Mouse (Mus musculus): Measurements from ENCODE around the gene Zfp366. TPM values are rescaled to one million over a fixed set of nuclear protein-coding genes. Genes with fewer than 3 reads are reported as not detected.
"Not testable (repeated sequence)": the region's sequence is repeated elsewhere in the genome, so short reads cannot be mapped to it uniquely, and the experiment has no call there.

Gene Zfp366
- polyA plus RNA-seq, 1 experiment from 2014 or later = 0.53 TPM

DNA sequence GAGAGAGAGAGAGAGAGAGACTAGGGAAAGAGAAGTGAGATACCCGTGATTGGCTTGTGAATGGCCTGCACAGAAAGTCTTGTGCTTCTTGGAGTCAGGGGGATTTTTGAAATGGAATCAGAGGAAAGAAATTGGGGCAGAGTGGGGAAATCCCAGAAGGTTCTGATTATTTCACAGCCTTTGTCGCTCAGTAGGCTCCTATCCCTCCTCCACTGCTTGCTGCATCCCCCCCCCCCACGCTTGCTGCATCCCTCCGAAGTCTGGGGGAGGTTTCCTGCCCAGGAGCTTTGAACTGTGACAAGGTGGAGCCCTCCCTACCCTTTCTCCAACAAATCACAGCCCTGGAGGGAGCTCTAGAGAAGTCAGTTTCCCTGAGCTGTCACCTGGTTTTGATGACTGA lies 10.8 kb upstream of the Zfp366 start:
- no peaks in the 10 kb centered on the region for H3K27me3 ChIP-seq (ENCODE audit: control insufficient read depth, insufficient read depth, low read length)
- 4% methylated on average over 4 of the region's 4 CpGs for WGBS
- H3K27ac ChIP-seq (replicated peaks; ENCODE audit: low read depth, low read length) = no peak overlapping the region
- H3K9me3 ChIP-seq (ENCODE audit: control insufficient read depth, low read length) = no peaks in the 10 kb centered on the region
- H3K4me1 ChIP-seq (ENCODE audit: control insufficient read depth, insufficient read depth, low read length) = peaks cover 4% of the 10 kb centered on the region
- H3K9ac ChIP-seq (ENCODE audit: low read length) = no peak overlapping the region
- DNase-seq (ENCODE audit: low spot score) = no peak
- no peak overlapping the region for H3K4me3 ChIP-seq (ENCODE audit: low read depth, low read length)
- ATAC-seq (ENCODE audit: insufficient number of reproducible peaks, low FRiP score, low TSS enrichment, low read depth) = no peak
- H3K36me3 ChIP-seq (ENCODE audit: control insufficient read depth, insufficient read depth, low read length) = no peaks in the 10 kb centered on the region; the same call in 1 of the 2 replicates
- no peak overlapping the region for H3K4me2 ChIP-seq (ENCODE audit: low read depth, severe bottlenecking)

- not testable (repeated sequence) for ATAC-seq (ENCODE audit: insufficient number of reproducible peaks, low FRiP score, low TSS enrichment, low read depth); H3K27ac ChIP-seq (replicated peaks; ENCODE audit: low read depth, low read length); H3K4me1 ChIP-seq (ENCODE audit: control insufficient read depth, insufficient read depth, low read length); H3K4me2 ChIP-seq (ENCODE audit: low read depth, severe bottlenecking); H3K36me3 ChIP-seq (ENCODE audit: control insufficient read depth, insufficient read depth, low read length); DNase-seq (ENCODE audit: low spot score); H3K9ac ChIP-seq (ENCODE audit: low read length); H3K27me3 ChIP-seq (ENCODE audit: control insufficient read depth, insufficient read depth, low read length); H3K4me3 ChIP-seq (ENCODE audit: low read depth, low read length); H3K9me3 ChIP-seq (ENCODE audit: control insufficient read depth, low read length)
- 88% methylated on average over 3 of the region's 3 CpGs for WGBS
These were observed 1.8 kb upstream of the Zfp366 start for GRCm38 (mm10) chr13:99182828-99183227.

GRCm38 (mm10) chr13:99183257-99183895 lies 1.2 kb upstream of the Zfp366 start:
- Histone ChIP-seq H3K4me2 (ENCODE audit: low read depth, severe bottlenecking) (no peak overlapping the region), H3K36me3 (ENCODE audit: control insufficient read depth, insufficient read depth, low read length) (no peaks in the 10 kb centered on the region), H3K27ac (replicated peaks; ENCODE audit: low read depth, low read length) (no peak overlapping the region), H3K27me3 (ENCODE audit: control insufficient read depth, insufficient read depth, low read length) (no peaks in the 10 kb centered on the region), H3K4me3 (ENCODE audit: low read depth, low read length) (no peak overlapping the region), H3K9ac (ENCODE audit: low read length) (no peak overlapping the region), H3K9me3 (ENCODE audit: control insufficient read depth, low read length) (no peaks in the 10 kb centered on the region), H3K4me1 (ENCODE audit: control insufficient read depth, insufficient read depth, low read length) (no peaks in the 10 kb centered on the region)
- 89% methylated on average over 3 of the region's 3 CpGs for WGBS
- ATAC-seq (ENCODE audit: insufficient number of reproducible peaks, low FRiP score, low TSS enrichment, low read depth) (no peak), DNase-seq (ENCODE audit: low spot score) (no peak)

GRCm38 (mm10) chr13:99185573-99185972 lies 950 bp downstream of the Zfp366 start:
- DNase-seq (ENCODE audit: low spot score) (no peak), ATAC-seq (ENCODE audit: insufficient number of reproducible peaks, low FRiP score, low TSS enrichment, low read depth) (no peak)
- Histone ChIP-seq H3K36me3 (ENCODE audit: control insufficient read depth, insufficient read depth, low read length) (no peaks in the 10 kb centered on the region), H3K4me1 (ENCODE audit: control insufficient read depth, insufficient read depth, low read length) (no peaks in the 10 kb centered on the region), H3K9me3 (ENCODE audit: control insufficient read depth, low read length) (no peaks in the 10 kb centered on the region), H3K27ac (replicated peaks; ENCODE audit: low read depth, low read length) (no peak overlapping the region), H3K4me2 (ENCODE audit: low read depth, severe bottlenecking) (no peak overlapping the region), H3K27me3 (ENCODE audit: control insufficient read depth, insufficient read depth, low read length) (no peaks in the 10 kb centered on the region), H3K9ac (ENCODE audit: low read length) (no peak overlapping the region), H3K4me3 (ENCODE audit: low read depth, low read length) (no peak overlapping the region)
- WGBS = 82% methylated on average over 10 of the region's 10 CpGs

DNA sequence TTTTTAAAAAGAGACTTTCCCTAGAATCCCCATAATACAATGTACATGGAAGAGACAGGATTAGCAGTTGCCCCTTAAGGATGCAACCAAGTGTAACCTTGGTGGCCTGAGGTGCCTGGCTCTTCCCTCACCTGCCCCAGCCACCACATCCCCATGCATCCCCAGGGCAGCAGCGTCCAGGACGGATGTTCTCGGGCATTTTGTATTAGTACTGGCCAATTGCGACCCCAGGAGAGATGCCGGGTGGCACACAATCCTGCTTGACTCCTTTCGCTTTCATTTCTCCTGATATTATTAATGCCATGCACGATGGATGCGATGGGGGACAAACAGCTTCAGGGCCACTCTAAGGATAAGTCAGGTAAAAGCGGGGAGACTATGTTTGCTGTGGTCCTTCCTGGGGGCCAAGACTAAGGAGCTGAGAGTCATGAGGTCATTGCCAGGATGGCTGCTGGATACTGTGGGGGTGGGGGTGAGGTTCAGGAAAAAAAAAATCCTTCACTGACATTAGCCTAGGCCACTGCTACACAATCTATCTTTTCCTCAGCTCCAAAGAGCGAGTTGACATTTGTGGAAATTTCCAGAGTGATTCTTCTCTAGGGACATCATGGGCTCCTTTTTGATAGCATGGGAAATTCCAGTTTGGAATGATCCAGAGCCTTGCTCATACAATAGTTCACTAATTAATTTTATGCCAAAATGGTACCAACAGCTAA lies 1.7 kb downstream of the Zfp366 start:
- Histone ChIP-seq H3K9ac (ENCODE audit: low read length) (no peak overlapping the region), H3K9me3 (ENCODE audit: control insufficient read depth, low read length) (no peaks in the 10 kb centered on the region), H3K4me1 (ENCODE audit: control insufficient read depth, insufficient read depth, low read length) (no peaks in the 10 kb centered on the region), H3K4me3 (ENCODE audit: low read depth, low read length) (no peak overlapping the region), H3K36me3 (ENCODE audit: control insufficient read depth, insufficient read depth, low read length) (no peaks in the 10 kb centered on the region), H3K27ac (replicated peaks; ENCODE audit: low read depth, low read length) (no peak overlapping the region), H3K27me3 (ENCODE audit: control insufficient read depth, insufficient read depth, low read length) (no peaks in the 10 kb centered on the region), H3K4me2 (ENCODE audit: low read depth, severe bottlenecking) (no peak overlapping the region)
- DNase-seq (ENCODE audit: low spot score) (no peak), ATAC-seq (ENCODE audit: insufficient number of reproducible peaks, low FRiP score, low TSS enrichment, low read depth) (no peak)
- WGBS = 92% methylated on average over 10 of the region's 10 CpGs

GRCm38 (mm10) chr13:99186859-99187258 lies 2.2 kb downstream of the Zfp366 start:
- Histone ChIP-seq H3K36me3 (ENCODE audit: control insufficient read depth, insufficient read depth, low read length) (no peaks in the 10 kb centered on the region), H3K9me3 (ENCODE audit: control insufficient read depth, low read length) (no peaks in the 10 kb centered on the region), H3K27me3 (ENCODE audit: control insufficient read depth, insufficient read depth, low read length) (no peaks in the 10 kb centered on the region), H3K4me1 (ENCODE audit: control insufficient read depth, insufficient read depth, low read length) (no peaks in the 10 kb centered on the region), H3K9ac (ENCODE audit: low read length) (no peak overlapping the region), H3K4me3 (ENCODE audit: low read depth, low read length) (no peak overlapping the region), H3K4me2 (ENCODE audit: low read depth, severe bottlenecking) (no peak overlapping the region), H3K27ac (replicated peaks; ENCODE audit: low read depth, low read length) (no peak overlapping the region)
- DNase-seq (ENCODE audit: low spot score) (no peak), ATAC-seq (ENCODE audit: insufficient number of reproducible peaks, low FRiP score, low TSS enrichment, low read depth) (no peak)
- 87% methylated on average over 7 of the region's 7 CpGs for WGBS

DNA sequence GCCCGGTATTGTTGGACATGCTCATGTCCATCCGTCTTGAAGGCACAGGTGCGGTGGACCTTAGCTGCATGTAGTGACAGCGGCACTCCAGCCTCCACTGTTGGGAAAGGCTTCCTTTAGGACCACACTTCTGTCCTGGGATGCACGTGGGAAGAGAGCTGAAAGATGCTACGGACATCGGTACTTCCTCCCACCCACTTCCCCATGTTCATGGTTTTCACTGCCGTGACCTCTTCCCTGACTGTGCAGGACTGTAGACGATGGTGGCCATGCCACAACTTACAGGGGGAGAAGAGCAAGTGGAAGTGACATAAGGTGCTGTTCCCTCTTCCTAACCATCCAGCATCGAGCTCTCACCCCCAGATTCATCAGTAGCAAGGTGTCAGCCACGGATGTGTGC lies 2.8 kb downstream of the Zfp366 start:
- 92% methylated on average over 11 of the region's 11 CpGs for WGBS
- Histone ChIP-seq H3K4me3 (ENCODE audit: low read depth, low read length) (no peak overlapping the region), H3K9ac (ENCODE audit: low read length) (no peak overlapping the region), H3K27me3 (ENCODE audit: control insufficient read depth, insufficient read depth, low read length) (no peaks in the 10 kb centered on the region), H3K27ac (replicated peaks; ENCODE audit: low read depth, low read length) (no peak overlapping the region), H3K4me1 (ENCODE audit: control insufficient read depth, insufficient read depth, low read length) (no peaks in the 10 kb centered on the region), H3K9me3 (ENCODE audit: control insufficient read depth, low read length) (no peaks in the 10 kb centered on the region), H3K4me2 (ENCODE audit: low read depth, severe bottlenecking) (no peak overlapping the region), H3K36me3 (ENCODE audit: control insufficient read depth, insufficient read depth, low read length) (no peaks in the 10 kb centered on the region)
- ATAC-seq (ENCODE audit: insufficient number of reproducible peaks, low FRiP score, low TSS enrichment, low read depth) = no peak
- no peak for DNase-seq (ENCODE audit: low spot score)

- DNase-seq (ENCODE audit: low spot score) (no peak), ATAC-seq (ENCODE audit: insufficient number of reproducible peaks, low FRiP score, low TSS enrichment, low read depth) (no peak)
- H3K4me2 ChIP-seq (ENCODE audit: low read depth, severe bottlenecking) = no peak overlapping the region
- no peaks in the 10 kb centered on the region for H3K27me3 ChIP-seq (ENCODE audit: control insufficient read depth, insufficient read depth, low read length)
- no peaks in the 10 kb centered on the region for H3K36me3 ChIP-seq (ENCODE audit: control insufficient read depth, insufficient read depth, low read length)
- no peaks in the 10 kb centered on the region for H3K4me1 ChIP-seq (ENCODE audit: control insufficient read depth, insufficient read depth, low read length)
- 88% methylated on average over 8 of the region's 8 CpGs for WGBS
- H3K4me3 ChIP-seq (ENCODE audit: low read depth, low read length) = no peak overlapping the region
- H3K9ac ChIP-seq (ENCODE audit: low read length) = no peak overlapping the region
- H3K27ac ChIP-seq (replicated peaks; ENCODE audit: low read depth, low read length) = no peak overlapping the region
- no peaks in the 10 kb centered on the region for H3K9me3 ChIP-seq (ENCODE audit: control insufficient read depth, low read length)
These were observed 4.0 kb downstream of the Zfp366 start for GRCm38 (mm10) chr13:99188625-99189024.

All from limb, embryonic 11.5 days (tissue).